Mouse (Mus musculus) limb, embryonic 11.5 days (tissue): ENCODE data around the gene Rnf145. TPM values are rescaled to one million over a fixed set of nuclear protein-coding genes. Genes with fewer than 3 reads are reported as not detected.

Experiments used
- ATAC-seq: fragments of 200-750 bp; cut with Nextera tagmentation; 2 replicates; pipeline ENCODE4 v1.8.0; 2017; ENCODE audit warnings: low read depth; ENCODE audit not compliant: insufficient number of reproducible peaks, low FRiP score, low TSS enrichment
- DNase-seq: peaks from one replicate; pipeline ENCODE4 v3.0.0-alpha.2; 2015; ENCODE audit warnings: low spot score
- H3K27ac ChIP-seq: fragments of 300-500 bp; sonication (generic); replicated peaks from 2 replicates; pipeline ENCODE4 v1.5.1; 2014; ENCODE audit warnings: low read depth, mild to moderate bottlenecking, low read length
- H3K27me3 ChIP-seq: fragments of 300-500 bp; sonication (generic); 2 replicates; pipeline ENCODE4 v1.6.1; 2014; ENCODE audit warnings: mild to moderate bottlenecking, low read length, mixed read lengths; ENCODE audit not compliant: control insufficient read depth, insufficient read depth
- H3K36me3 ChIP-seq: fragments of 300-500 bp; sonication (generic); 2 replicates; pipeline ENCODE4 v1.6.1; 2014; ENCODE audit warnings: mild to moderate bottlenecking, low read length, moderate library complexity, mixed read lengths; ENCODE audit not compliant: control insufficient read depth, insufficient read depth
- H3K4me1 ChIP-seq: fragments of 300-500 bp; sonication (generic); 2 replicates; pipeline ENCODE4 v1.6.1; 2014; ENCODE audit warnings: low read length, mixed read lengths; ENCODE audit not compliant: control insufficient read depth, insufficient read depth
- H3K4me2 ChIP-seq: fragments of 300-500 bp; sonication (generic); 2 replicates; pipeline ENCODE4 v1.6.1; 2014; ENCODE audit warnings: low read depth, mild to moderate bottlenecking, moderate library complexity; ENCODE audit not compliant: severe bottlenecking
- H3K4me3 ChIP-seq: fragments of 300-500 bp; sonication (generic); 2 replicates; pipeline ENCODE4 v1.5.1; 2014; ENCODE audit warnings: low read depth, low read length
- H3K9ac ChIP-seq: fragments of 300-500 bp; sonication (generic); 2 replicates; pipeline ENCODE4 v1.6.1; 2014; ENCODE audit warnings: mild to moderate bottlenecking, low read length
- H3K9me3 ChIP-seq: fragments of 300-500 bp; sonication (generic); 2 replicates; pipeline ENCODE4 v1.6.1; 2016; ENCODE audit warnings: low read length; ENCODE audit not compliant: control insufficient read depth
- WGBS: fragments of 180-500 bp; shearing (Covaris S2); extraction: QIAGEN DNeasy Blood & Tissue Kit; methylation state at CpG from one replicate; pipeline ENCODE4 v1.1.7; 2014; 5-methylcytosine and 5-hydroxymethylcytosine counted together
- polyA plus RNA-seq: library from polyadenylated mRNA; unstranded; fragments of >200 nt; fragmentation: Nextera tagmentation; extraction: Ambion mirVana; gene quantifications from 2 replicates; pipeline ENCODE4 v1.2.1, GENCODE M21; 2014

Rnf145 gene
- polyA plus RNA-seq, 1 experiment from 2014 or later, result 96.1 TPM

- Histone ChIP-seq H3K4me1 (no peaks in the 10 kb centered on the region), H3K4me3 (no peak overlapping the region), H3K9ac (no peak overlapping the region), H3K9me3 (no peaks in the 10 kb centered on the region), H3K27me3 (no peaks in the 10 kb centered on the region), H3K36me3 (no peaks in the 10 kb centered on the region), H3K27ac (no peak overlapping the region), H3K4me2 (no peak overlapping the region)
- DNase-seq, result no peak
- no peak for ATAC-seq
- 57% methylated on average over 2 of the region's 2 CpGs for WGBS
These were observed 4.1 kb upstream of the Rnf145 start for GRCm38 (mm10) chr11:44514666-44515065.

DNA sequence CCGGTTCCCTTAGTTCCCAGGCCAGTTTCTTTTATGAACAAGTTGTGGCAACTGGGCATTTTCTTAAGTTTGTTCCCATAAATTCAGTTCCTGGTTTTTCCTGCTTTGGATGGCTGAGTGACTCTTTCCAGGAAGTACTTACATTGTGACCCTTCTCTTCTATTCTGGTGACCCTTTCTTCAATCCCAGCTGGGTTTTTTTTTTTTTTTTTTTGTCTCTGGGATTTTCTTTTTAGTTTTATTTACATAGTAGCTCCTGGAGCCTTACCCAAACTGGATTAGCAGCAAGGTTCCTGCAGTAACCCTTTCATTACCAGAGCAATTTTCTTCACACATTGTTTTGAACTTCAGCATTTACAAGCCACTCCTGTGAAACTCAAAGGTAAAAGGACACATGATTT is 2.4 kb upstream of the Rnf145 start:
- H3K27ac ChIP-seq, result no peak overlapping the region
- H3K4me1 ChIP-seq, result 0 out of 2 replicates have a peak, but pooled peaks cover 4% of the 10 kb centered on the region
- DNase-seq, result no peak
- H3K4me2 ChIP-seq, result no peak overlapping the region
- no peak for ATAC-seq
- no peak overlapping the region for H3K4me3 ChIP-seq
- no peaks in the 10 kb centered on the region for H3K36me3 ChIP-seq
- WGBS, result 54% methylated on average over 1 of the region's 1 CpGs
- no peaks in the 10 kb centered on the region for H3K9me3 ChIP-seq
- no peak overlapping the region for H3K9ac ChIP-seq
- H3K27me3 ChIP-seq, result no peaks in the 10 kb centered on the region

- no peak overlapping the region for H3K27ac ChIP-seq
- H3K27me3 ChIP-seq, result no peaks in the 10 kb centered on the region
- H3K4me1 ChIP-seq, result 0 out of 2 replicates have a peak, but pooled peaks cover 4% of the 10 kb centered on the region
- H3K9ac ChIP-seq, result no peak overlapping the region
- no peak for ATAC-seq
- no peaks in the 10 kb centered on the region for H3K9me3 ChIP-seq
- H3K36me3 ChIP-seq, result no peaks in the 10 kb centered on the region
- H3K4me2 ChIP-seq, result peak overlapping the region; percentile 74
- H3K4me3 ChIP-seq, result 0 out of 2 replicates have a peak overlapping the region, but pooled peaks have one; percentile 96
- no peak for DNase-seq
- 47% methylated on average over 6 of the region's 6 CpGs for WGBS
These were observed 1.0 kb upstream of the Rnf145 start for GRCm38 (mm10) chr11:44517561-44518280.

DNA sequence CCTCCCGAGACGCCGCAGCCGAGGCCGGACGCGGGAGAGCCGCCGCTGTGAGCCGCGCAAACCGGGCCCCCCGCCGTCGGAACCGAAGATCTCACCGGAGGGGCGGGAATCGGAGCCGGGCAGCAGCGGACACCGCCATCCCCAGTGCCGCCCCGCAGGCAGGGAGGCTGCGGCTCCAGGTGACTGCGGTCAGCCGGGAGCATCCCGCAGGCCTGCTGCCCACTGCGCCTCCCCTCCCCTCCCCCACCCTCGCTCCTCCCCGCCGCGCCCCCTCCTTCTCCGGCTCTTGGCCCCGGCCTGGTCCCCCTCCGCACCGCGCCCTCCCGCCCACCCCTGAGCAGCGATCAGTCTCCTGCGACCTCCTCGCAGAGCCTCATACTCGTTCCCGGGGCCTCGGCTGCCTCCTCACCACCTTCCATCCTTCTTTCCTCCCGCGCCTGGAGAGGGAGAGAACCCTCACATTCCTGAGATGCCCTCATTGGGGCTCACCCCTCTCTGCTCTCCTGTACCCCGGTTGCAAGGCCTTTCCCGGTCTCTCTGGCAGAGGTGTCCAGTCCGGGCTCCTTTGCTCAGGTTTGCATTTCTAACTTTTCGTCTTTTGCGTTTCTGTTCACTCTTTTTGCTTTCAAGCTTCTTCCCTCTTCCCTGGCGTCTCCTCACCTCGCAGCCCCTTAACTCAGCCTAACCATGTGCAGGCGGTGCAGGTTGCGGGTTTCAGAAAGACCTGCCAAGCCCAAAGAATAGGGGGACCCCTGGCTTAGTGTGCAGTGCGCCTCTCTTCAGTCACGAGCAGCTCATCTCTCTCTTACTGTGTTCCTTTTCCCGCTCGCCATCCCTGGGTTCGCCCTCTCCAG is 559 bp downstream of the Rnf145 start:
- peak; percentile 77 for ATAC-seq
- no peaks in the 10 kb centered on the region for H3K27me3 ChIP-seq
- peak overlapping the region; percentile 96 for H3K4me3 ChIP-seq
- peak overlapping the region; percentile 96 for H3K9ac ChIP-seq
- H3K36me3 ChIP-seq, result no peaks in the 10 kb centered on the region
- peak overlapping the region; percentile 91 for H3K27ac ChIP-seq
- WGBS, result under 1% methylated on average over 40 of the region's 61 CpGs
- peak overlapping the region; percentile 74 for H3K4me2 ChIP-seq
- H3K4me1 ChIP-seq, result 0 out of 2 replicates have a peak, but pooled peaks cover 4% of the 10 kb centered on the region
- no peaks in the 10 kb centered on the region for H3K9me3 ChIP-seq
- peak; percentile 67 for DNase-seq

GRCm38 (mm10) chr11:44519950-44520761 is 1.4 kb downstream of the Rnf145 start:
- Histone ChIP-seq H3K27me3 (no peaks in the 10 kb centered on the region), H3K9me3 (no peaks in the 10 kb centered on the region), H3K27ac (peak overlapping the region; percentile 91), H3K4me3 (peak overlapping the region; percentile 96), H3K4me1 (0 out of 2 replicates have a peak, but pooled peaks cover 4% of the 10 kb centered on the region), H3K36me3 (peaks cover 3% of the 10 kb centered on the region; the same call in 1 of the 2 replicates), H3K9ac (peak overlapping the region; percentile 96), H3K4me2 (peak overlapping the region; percentile 74)
- under 1% methylated on average over 28 of the region's 28 CpGs for WGBS
- DNase-seq, result peak; percentile 81
- peak; percentile 80 for ATAC-seq

- Histone ChIP-seq H3K4me1 (0 out of 2 replicates have a peak, but pooled peaks cover 4% of the 10 kb centered on the region), H3K36me3 (peaks cover 18% of the 10 kb centered on the region), H3K27me3 (no peaks in the 10 kb centered on the region), H3K9ac (no peak overlapping the region), H3K4me3 (no peak overlapping the region), H3K4me2 (no peak overlapping the region), H3K27ac (no peak overlapping the region), H3K9me3 (no peaks in the 10 kb centered on the region)
- ATAC-seq (no peak), DNase-seq (no peak)
- WGBS, result 93% methylated on average over 5 of the region's 5 CpGs
These were observed 3.8 kb downstream of the Rnf145 start for GRCm38 (mm10) chr11:44522594-44522993.

GRCm38 (mm10) chr11:44525765-44526164 is 7.0 kb downstream of the Rnf145 start:
- Histone ChIP-seq H3K36me3 (peaks cover 22% of the 10 kb centered on the region), H3K4me1 (0 out of 2 replicates have a peak, but pooled peaks cover 4% of the 10 kb centered on the region)
- WGBS, result 78% methylated on average over 4 of the region's 4 CpGs

More at GRCm38 (mm10) chr11:44525765-44526164, 7.0 kb downstream of the Rnf145 start:
- H3K9ac ChIP-seq, result no peak overlapping the region
- H3K9me3 ChIP-seq, result no peaks in the 10 kb centered on the region
- H3K27ac ChIP-seq, result no peak overlapping the region
- H3K27me3 ChIP-seq, result no peaks in the 10 kb centered on the region
- ATAC-seq (no peak), DNase-seq (no peak)
- H3K4me3 ChIP-seq, result no peak overlapping the region
- no peak overlapping the region for H3K4me2 ChIP-seq
